Mouse (Mus musculus) right cerebral cortex, postnatal 10 days (tissue): ENCODE measurements around the gene Napa.

ENCODE experiments used
- DNase-seq, 2 experiments: peaks; one replicate each; pipeline ENCODE4 v3.0.0; 2021; ENCODE audit warnings: low spot score in 2 of 2

Gene Napa

GRCm38 (mm10) chr7:16098021-16099017 lies at the start of gene Napa:
Gene Napa (plus strand): TSS chr7:16098458.
- DNase-seq, result peak; percentile 100

GRCm38 (mm10) chr7:16048675-16049575 lies 49.3 kb upstream of the Napa start:
- DNase-seq, result no peak

GRCm38 (mm10) chr7:16049576-16049915 lies 48.7 kb upstream of the Napa start:
- no peak for DNase-seq

- no peak for DNase-seq
Observed at GRCm38 (mm10) chr7:16050600-16050999, 47.7 kb upstream of the Napa start.

GRCm38 (mm10) chr7:16051883-16052595 lies 46.2 kb upstream of the Napa start:
- peak; percentile 80 to 84 for DNase-seq

- DNase-seq, result peak; percentile 96 to 97
Observed at GRCm38 (mm10) chr7:16052684-16053083, 45.6 kb upstream of the Napa start.

- DNase-seq, result no peak
Observed at GRCm38 (mm10) chr7:16053105-16053504, 45.2 kb upstream of the Napa start.

- DNase-seq, result no peak
Observed at GRCm38 (mm10) chr7:16054966-16055365, 43.3 kb upstream of the Napa start.

- no peak for DNase-seq
Observed at GRCm38 (mm10) chr7:16055665-16056064, 42.6 kb upstream of the Napa start.

- peak in 1 of 2 experiments; percentile 63 for DNase-seq
Observed at GRCm38 (mm10) chr7:16056459-16057135, 41.7 kb upstream of the Napa start.

- DNase-seq, result no peak
Observed at GRCm38 (mm10) chr7:16057136-16057534, 41.1 kb upstream of the Napa start.

- DNase-seq, result peak in 1 of 2 experiments; percentile 50
Observed at GRCm38 (mm10) chr7:16061219-16062098, 36.8 kb upstream of the Napa start, which contains the start of gene Zfp541. Gene Zfp541 (plus strand): TSS chr7:16061814.

GRCm38 (mm10) chr7:16062099-16062420 lies 36.2 kb upstream of the Napa start:
- DNase-seq, result no peak

- DNase-seq, result no peak
Observed at GRCm38 (mm10) chr7:16063490-16063889, 34.8 kb upstream of the Napa start.

GRCm38 (mm10) chr7:16070846-16071245 lies 27.4 kb upstream of the Napa start:
- no peak for DNase-seq

- no peak for DNase-seq
Observed at GRCm38 (mm10) chr7:16071906-16072305, 26.4 kb upstream of the Napa start.

GRCm38 (mm10) chr7:16079947-16080346 lies 18.3 kb upstream of the Napa start:
- DNase-seq, result no peak

GRCm38 (mm10) chr7:16080581-16080980 lies 17.7 kb upstream of the Napa start:
- no peak for DNase-seq

- DNase-seq, result no peak
Observed at GRCm38 (mm10) chr7:16083361-16083760, 14.9 kb upstream of the Napa start.

- no peak for DNase-seq
Observed at GRCm38 (mm10) chr7:16087587-16087986, 10.7 kb upstream of the Napa start.
